Mouse (Mus musculus) liver, adult 2 months (tissue): ENCODE results near the gene Nfasc.

Experiments
- CTCF ChIP-seq: fragments of 200-500 bp; IDR thresholded peaks from 2 replicates; pipeline ENCODE4 v1.5.1; 2011; ENCODE audit warnings: low read depth, low read length, control low read depth
- POLR2A ChIP-seq: fragments of 200-500 bp; IDR thresholded peaks from 2 replicates; pipeline ENCODE4 v1.6.1; 2011; ENCODE audit warnings: low read length, control low read depth; ENCODE audit not compliant: insufficient read depth; ENCODE audit errors: extremely low read depth

- TF ChIP-seq CTCF (no peak), POLR2A (no peak)
Measured at GRCm38 (mm10) chr1:132765222-132765621, 23.6 kb upstream of the Nfasc start.
